Mouse (Mus musculus): ENCODE data around the gene Abcf2.

Abcf2 gene

DNA sequence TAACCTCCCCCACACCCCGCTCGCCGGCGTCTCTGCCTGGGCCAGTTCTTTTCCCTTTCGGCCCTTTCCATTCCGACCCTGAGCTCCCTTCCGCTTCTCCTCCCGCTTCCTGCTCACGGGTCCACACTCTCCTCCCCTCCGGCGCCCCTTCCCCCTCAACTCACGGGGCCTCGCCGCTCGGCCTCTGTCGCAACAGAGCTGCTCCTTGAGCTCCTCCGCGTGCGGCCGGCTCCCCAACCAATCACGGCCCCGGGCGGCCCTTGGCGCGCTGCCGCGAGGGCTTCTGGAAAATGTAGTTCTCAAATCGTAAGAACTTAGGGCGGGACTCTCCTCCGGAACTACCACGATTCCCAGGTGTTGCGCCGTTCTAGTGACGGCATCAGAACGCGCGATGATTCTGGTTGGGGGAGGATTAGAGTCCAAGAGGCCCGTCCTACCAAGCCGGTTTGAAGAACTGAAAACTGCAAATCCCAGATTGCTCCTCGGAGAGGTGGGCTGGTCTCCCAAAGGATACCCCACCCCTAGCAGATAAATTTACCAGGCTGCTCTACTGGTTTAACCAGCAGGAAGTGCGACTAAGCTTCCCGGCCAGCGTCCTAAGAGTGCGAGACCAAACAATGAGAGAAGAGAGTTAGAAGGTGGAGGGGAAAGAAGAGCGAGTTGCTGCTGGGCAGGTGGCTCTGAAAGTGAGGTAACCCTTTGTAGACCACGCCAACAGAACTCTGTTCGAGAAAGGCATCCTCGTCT, at the start of gene Abcf2:
Gene Abcf2 (minus strand): TSS at position 285 of the 747 bp plus-strand sequence.
- peak; percentile 99 to 100 for DNase-seq (ENCODE audit: low spot score in 2 of 2)

DNA sequence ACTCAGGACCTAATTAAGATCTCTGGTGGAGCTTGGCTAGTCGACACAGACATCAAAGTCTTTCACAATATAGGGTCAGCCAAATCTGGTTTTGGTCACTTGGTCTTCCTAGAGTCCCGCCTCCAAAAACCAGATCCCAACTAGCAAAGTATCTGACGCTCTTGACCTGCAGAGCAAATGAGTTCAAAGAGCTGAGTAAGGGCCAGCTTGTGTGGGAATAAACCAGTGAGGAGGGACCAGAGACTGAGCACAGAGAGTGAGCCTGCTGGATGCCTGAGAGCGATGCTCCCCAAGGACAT, 47.5 kb upstream of the Abcf2 start:
- no peak for DNase-seq (ENCODE audit: low spot score in 2 of 2)

DNA sequence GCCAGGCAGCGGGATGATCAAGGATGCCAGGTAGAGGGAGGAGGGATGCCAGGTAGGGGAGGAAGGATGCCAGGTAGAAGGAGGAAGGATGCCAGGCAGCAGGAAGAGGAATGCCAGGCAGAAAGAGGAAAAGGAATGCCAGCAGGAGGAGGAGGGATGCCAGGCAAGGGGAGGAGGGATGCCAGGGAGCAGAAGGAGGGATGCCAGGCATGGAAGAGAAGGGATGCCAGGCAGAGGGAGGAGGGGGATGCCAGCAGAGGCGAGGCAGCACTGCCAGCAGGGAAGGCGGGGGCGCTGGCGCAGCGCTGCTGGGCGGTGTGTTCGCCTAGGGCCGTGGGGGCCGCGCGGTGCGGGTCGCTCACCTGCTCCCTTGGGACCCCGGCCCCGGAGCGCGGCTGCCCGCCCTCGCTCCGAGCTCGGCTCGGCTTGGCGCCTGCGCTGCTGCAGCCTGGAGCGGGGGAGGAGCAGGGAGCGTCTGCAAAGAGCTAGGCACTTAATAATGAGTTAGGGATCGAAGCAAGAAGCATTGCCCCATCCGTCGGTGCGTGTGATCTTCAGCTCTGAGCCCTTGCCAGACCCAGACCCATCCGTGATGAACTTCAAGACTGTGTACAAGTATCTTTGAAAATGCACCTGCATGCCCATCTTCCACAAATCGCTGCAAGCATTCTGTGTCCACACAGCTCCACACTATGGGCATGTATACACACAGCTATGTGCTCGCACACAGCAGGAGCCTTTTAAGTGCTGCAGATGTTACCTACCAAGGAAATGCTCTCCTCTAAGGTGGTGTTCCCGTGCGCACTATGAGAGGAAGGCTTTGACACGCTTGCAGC, 46.9 kb upstream of the Abcf2 start, which contains the start of gene Smarcd3:
Gene Smarcd3 (minus strand): TSS at position 426 of the 836 bp plus-strand sequence.
- peak in 1 of 2 experiments; percentile 28 for DNase-seq (ENCODE audit: low spot score in 2 of 2)

DNA sequence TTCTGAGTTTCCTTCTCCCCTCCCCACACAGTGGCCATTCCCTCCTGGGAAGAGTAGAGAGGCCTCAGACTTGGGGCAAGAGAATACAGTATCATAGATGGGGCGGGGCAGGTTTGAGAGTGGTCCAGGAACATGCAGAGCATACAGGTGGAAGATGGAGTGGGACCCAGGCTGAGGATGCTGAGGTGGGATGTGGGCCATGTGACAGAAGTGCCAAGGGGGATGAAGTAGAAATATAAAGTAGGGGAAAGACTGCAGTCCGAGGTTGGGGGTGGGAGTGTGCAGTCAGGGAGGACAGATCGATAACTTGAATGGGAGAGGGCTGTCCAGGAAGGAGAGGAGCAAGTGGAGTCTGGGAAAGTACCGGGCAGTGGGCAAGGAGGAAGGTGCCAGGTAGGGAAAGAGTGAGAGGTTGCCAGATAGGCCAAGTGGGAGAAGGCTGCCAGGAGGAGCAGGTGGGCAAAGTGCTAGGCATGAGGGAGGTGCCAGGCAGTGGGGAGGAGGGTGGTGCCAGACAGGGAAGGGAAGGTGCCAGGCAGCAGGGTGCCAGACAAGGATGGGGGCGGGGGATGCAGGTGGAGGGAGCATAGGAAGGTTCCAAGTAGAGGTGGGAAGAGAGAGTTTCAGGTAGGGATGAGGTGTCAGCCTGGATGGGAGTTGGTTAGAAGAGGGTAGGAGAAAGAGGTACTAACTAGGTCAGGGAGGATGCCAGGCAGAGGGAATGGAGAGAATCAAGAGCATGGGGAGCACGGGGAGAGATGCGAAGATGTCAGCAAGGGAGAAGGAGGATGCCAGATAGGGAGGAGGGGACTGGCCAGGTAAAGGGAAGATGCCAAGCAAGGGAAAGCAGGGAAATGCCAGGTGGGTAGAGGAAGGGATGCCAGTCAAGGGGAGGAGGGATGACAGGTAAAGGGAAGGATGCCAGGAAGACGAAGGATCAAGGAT, 46.0 kb upstream of the Abcf2 start:
- no peak for DNase-seq (ENCODE audit: low spot score in 2 of 2)

DNA sequence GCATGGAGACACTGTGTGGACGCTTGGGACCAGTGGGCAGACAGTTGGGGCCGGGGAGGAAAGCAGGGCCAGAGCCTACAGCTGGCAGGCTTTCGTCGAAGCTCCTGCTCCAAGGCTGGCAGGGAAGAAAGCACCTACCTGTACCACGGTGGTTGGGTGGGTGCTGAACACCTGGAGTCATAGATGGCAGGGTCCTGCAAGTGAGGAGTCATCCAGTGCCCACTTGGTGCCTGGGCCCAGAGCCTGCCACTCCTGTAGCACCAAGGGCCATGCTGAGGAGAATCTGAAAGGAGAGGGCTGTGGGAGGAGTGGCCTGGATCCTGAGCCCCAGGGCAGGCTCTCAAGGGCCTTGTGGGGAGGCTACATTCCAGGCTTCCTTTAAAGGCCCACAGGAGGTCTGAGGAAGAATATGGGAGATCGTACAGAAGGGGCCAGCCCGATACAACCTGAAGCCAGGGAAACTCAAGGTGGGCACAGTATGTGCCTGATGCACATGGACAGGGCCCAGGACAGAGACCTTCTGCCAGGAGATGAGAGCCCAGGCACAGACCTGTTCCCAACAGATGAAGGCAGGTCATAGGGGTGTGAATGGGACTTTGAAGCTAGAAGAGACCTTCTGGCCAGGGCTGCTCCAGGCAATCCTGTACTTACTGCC, 45.2 kb upstream of the Abcf2 start:
- no peak for DNase-seq (ENCODE audit: low spot score in 2 of 2)

DNA sequence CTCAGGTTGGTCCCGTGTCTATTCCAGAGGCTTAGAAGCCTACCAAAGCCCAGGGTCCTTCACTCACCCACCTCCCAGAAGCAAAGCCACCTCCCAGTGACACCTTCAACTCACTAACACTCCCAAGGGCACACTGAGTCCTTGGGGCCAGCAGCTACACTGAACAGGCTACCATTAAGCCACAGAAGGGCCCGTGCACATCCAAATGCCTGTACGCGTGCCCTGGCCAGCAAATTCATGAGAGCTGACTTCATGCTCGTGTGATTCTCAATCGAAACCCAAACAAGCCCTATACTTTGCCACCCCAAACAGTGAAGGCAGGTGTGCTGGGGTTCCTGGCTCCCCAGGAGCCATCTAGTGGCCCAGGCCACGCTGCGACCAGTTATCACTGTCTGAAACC, 43.4 kb upstream of the Abcf2 start:
- no peak for DNase-seq (ENCODE audit: low spot score in 2 of 2)

DNA sequence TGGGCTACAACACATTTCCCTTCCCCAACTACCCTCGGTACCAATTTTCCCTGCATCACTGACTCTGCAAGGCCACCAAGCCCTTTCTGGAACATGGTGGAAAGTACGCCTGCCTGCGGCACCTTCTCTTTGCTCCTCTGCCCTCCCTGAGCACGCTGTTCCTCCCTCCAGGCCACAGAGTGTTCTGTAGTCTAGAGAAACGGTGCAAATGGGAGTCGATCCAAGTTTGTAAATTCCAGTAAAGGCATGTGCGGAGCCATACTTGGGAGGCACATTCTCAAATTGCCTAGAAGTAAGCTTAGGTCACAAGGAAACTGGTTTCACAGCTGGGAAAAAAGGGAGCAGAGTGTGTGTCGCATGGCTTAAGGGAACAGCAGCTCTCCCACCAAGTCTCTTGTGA, 42.8 kb upstream of the Abcf2 start:
- no peak for DNase-seq (ENCODE audit: low spot score in 2 of 2)

DNA sequence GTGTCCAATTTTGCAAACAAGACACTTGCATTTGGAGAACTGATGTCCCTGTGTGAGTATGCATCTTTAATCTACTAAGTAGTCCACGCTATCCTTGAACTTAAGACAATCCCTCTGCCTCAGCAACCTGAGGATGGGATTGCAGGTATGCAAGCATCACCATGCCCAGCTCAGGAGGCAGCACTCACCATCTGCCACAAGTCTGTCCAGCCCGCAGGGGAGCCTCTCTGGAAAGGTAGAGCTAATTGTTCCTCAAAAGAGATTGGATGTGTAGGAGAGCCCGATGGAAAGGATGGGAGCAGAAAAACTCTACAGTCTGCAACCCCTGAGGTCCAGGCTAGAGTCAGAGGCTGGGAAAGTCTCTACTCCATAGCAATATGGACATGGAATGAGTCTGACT, 41.7 kb upstream of the Abcf2 start:
- DNase-seq (ENCODE audit: low spot score in 2 of 2), result no peak

DNA sequence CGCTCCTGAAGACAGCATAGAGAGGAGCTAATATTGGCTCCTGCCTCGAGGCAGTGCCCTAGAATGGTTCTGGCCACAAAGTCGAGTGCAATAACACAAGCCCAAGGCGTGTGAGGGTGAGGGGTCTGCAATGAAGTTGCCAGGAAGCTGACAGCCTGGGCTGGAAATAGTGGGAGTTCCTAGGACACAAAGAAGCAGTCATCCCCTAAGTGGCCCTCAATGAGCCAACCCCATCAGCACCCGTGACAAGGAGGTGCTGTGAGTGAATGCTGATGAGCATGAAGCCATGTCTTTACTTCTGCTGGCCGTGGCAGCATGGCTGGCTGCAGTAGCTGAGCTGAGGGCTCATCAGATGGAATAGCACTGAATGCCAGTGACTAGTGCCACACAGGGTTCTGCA, 37.8 kb upstream of the Abcf2 start:
- DNase-seq (ENCODE audit: low spot score in 2 of 2), result no peak

DNA sequence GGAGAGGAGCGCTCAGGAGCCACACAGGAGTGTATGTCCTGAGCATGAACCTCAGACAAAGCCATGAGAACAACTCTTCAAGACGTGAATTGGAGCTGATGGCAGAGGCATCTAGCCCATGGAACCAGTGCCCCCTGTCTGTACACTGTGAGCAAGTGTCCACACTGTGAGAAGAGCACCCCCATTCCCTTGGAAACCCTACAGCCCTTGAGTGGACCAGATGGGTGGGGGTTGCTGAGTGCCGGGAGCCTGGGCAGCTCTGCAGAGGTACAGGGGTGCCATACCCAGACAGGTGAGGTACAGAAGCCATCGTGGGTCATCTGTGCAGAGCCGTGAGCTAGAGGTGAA, 35.0 kb upstream of the Abcf2 start:
- DNase-seq (ENCODE audit: low spot score in 2 of 2), result no peak

DNA sequence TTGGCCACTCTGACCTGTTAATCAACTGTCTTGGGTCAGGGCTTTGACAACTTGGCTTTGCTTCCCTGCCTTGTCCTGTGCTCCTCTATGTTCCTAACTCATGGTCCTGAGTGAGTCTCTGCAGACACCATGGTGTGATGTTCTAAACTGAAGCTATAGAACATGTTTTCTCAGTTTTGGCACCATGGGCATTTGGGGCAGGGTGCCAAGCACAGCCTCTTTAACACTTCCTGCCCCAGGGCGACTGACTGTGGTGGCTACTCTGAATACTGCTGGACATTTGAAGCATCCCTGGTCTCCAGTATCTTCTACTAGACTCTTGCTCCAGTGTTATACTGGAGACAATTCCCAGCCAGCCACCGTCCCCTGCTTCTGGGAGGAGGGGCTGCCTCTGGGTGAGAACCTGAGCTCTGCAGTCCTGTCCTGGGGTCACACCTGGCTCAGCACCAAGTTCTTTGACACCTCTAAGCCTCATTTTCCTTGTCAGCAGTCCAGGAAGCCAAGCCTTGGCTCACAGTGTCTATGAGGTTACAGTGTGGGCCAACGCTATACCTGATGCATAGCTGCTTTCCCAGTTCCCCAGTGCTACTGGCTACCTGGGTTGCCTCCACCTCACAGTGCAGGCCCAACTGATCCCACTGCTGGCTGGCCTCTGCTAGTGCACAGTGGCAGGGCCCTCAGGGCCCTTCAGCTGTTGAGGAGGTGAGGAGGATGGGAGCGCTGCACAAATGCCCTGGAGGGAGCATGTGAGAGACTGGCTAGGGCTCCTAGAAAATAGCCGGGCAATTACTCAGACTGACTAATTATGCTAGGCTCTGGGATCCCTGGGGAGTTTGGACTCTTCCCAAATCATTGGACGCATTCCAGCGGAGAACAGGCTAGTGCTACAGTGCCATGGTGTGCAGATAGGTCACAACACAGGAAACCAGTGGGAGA, 34.4 kb upstream of the Abcf2 start:
- no peak for DNase-seq (ENCODE audit: low spot score in 2 of 2)

DNA sequence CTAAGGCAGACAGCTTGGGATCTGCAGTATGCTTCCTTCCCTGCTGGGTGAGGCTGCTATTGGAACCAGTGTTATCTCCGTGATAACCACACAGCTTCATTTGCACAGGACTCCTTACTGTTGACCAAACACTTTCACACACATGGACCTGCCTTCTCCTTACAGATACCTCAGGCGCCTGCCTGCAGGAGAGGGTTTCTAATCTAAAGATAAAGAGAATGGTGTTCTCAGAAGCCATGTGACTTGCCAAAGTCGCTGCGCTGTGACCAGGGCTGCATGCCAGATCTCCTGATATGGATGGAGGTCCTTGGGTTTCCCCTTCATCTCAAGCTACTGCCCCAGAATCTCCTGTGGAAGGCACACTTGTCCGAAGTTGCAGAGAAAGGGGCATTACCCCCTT, 32.1 kb upstream of the Abcf2 start:
- DNase-seq (ENCODE audit: low spot score in 2 of 2), result no peak

DNA sequence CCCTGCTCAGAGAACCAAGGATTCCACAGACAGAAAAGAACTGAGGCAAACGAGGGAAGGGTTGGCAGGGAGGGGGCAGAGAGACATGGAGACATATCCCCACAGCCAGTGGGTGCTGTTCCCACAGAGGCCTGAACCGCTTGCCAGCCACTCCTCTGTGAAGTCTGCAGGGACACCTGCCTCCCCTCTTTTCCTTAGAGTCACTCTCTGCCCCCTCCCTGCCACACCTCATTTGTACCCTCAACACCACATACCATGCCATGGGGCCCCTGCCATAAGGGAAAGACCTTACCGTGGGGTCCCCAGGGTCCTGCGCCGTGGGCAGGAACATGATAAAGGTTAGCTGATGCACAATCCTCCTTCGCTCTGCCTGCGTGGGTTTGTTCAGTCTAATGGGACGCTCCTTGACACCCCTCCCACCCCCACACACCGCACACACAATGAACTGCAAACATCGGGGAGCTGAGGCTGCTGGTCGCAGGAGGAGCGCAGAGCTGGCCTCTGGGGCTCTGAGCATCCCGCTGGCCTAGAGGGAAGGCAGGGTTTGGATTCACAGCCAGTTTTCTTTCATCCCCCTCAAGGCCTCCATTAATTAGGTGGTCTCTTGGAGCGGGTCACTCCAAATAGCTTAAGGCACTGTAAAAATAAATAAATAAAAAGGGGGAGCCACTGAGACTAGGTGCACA, 28.9 kb upstream of the Abcf2 start:
- DNase-seq (ENCODE audit: low spot score in 2 of 2), result no peak

DNA sequence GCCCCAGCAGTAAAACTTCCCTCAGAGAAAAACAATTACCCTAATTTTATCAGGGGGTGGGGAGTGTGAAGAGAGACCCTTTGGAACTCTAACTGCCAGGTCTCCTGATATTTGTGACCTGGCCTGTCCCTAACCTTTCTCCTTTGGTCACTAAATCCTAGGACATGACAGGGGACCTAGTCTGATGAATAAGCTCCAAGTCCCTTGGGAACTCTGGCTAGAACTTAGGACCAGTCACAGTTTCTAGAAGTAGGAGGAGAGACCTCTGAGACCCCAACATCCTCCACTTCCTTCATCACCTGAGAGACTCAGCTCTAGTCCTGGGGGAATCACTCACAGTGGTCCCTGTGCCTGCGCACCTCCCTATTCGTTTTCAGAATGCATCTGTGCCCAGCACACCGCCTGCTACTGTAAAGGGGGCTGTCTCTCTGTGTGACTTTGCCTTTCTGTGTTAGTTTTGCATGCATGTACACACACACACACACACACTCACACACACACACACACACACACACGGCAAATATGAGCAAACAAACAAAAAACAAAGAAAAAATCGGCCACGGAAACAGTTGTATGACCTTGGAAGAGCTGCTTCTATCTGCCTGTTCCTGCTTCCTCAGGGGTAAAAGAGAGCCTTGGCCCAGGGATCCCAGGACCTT, 28.2 kb upstream of the Abcf2 start:
- DNase-seq (ENCODE audit: low spot score in 2 of 2), result no peak

DNA sequence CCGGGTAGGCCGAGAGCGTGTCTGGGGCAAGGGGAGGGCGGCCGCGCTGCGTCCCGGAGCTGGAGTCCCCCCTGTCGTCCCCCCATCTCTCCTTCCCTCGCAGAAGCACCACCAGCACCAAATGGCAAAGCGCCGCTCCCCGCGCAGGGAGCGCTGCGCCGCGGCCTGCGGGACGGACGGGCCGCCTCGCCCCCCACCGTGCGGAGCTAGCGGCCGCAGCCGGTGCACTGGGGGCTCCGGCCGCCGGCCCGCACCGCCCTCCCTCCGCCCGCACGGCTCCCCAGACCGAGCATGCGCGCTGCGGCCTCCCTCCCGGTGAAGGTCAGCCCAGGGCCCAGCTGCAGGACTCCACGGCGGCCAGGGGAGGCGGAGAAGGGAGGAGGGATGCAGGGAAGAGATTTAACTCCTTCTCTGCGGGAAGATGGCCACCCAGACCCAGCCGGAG, 27.4 kb upstream of the Abcf2 start:
- DNase-seq (ENCODE audit: low spot score in 2 of 2), result peak; percentile 72 to 82

DNA sequence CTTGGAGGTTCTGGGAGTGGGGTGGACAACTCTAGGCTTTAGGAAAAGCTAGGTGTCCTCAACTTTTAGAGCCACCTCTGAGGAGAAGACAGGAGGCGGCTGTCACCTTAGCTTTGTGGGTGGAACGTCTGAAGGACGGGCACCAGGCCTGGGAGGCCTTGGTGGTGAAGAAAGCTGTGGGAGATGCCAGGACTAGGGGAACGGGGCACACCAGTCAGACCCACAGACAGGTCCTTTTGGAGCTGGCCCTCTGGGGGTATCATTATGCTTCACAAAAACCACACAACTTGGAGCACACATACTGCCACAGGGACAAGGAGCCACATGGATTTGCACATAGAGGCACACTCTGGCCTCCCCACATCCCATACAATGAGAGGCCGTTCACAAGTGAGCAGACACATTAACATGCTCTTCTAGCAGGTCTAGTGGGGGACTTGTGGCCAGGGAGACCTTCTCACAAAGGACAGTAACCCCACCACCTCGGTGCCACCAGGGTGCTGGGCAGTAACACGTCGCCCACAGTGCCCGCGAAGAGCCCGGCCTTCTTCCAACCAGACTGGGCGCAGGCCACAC, 26.9 kb upstream of the Abcf2 start:
- DNase-seq (ENCODE audit: low spot score in 2 of 2), result no peak

DNA sequence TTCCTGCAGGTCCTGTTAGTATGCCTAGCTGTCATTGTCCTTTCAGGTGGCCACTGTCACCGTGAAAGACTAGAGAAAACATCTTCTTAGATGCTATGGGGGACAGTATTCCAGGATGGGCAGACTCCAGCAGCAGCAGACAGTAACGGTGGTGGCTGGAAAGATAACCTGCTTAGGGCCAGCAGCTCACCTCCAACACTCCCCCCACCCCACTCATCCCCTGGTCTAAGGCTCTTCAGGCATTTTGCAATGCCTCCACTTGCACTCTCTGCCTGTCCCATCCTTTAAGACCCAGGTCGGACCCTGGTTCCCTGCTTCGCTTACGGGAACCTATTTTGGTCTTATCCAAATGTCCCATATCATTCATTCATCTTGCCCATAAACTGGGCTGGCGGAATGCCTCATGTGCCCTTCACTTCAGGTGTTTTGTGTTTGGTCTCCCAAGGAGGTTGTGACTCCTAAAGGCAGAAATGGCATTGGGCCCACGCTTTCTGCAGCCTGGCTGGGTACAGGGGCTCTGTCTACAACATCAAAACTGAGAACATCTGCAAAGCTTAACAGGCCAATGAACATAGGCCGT, 26.3 kb upstream of the Abcf2 start:
- DNase-seq (ENCODE audit: low spot score in 2 of 2), result no peak

DNA sequence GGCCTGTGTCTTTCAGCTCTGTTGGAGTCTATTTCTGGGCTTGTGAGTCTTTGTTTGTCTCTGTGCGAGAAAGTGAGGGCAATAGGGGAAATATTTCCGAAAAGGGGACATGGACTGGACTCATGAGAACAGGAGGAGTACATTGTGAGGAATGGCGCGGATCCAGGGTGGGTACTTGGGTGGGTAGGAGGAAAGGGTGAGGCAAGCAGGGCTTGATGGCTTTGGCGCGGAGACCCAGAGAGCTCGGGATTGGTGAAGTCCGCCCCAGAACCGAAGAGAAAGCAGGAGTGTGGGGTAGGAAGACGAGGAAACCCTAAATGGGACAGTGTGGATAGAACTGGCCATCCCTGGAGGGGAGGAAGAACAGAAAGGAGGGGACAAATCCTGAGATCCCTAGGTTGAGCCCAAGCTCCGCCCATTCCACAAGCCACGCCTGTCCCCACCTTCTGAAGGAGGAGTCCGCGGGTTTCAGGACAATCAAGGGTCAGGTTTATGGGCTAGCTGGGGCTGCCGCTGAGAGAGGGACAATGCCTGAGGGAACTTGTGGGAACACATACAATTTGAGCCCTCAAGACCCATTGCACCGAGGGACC, 25.6 kb upstream of the Abcf2 start:
- DNase-seq (ENCODE audit: low spot score in 2 of 2), result peak; percentile 84 to 89

Measured in urinary bladder, adult 18-20 months (tissue).